Mouse (Mus musculus): ENCODE results near the gene Zscan10.

DNA sequence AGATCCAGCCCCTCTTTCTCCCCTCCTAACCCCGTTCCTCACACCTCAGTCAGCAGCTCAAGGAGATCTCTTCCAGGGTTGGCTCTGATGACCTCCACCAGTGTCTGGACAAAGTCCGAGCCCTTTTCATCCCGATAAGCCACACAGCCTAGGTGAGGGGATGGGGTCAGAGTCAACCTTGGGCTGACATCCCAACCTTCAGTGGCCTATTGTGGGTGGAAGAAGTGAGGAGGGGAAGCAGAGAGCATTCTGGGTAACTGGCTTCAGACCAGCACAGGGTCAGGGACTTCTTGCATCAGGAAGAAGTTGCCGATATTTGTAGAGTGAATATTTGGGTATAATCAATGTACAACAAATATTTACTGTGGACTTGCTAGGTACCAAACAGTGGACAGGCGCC, 48.7 kb upstream of the Zscan10 start:
- TF ChIP-seq CTCF (IDR thresholded peaks at IDR 0.05; ENCODE audit: borderline replicate concordance, insufficient read depth, low read depth, low read length): no peak
- no peak for TF ChIP-seq POLR2A (IDR thresholded peaks at IDR 0.05; ENCODE audit: borderline replicate concordance, insufficient read depth, low read length)

Measured in cerebellum, adult 2 months (tissue).